Mouse (Mus musculus) bone marrow, adult 2 months (tissue): ENCODE measurements at regions not wholly inside any gene's neighbourhood (a gene's known extent, or its start where the extent isn't known, plus 50 kb on each side); places are given as distances from the start of the nearest gene placed in this dataset.

ENCODE experiments used
- CTCF ChIP-seq: fragments of 200-500 bp; IDR thresholded peaks from 2 replicates; pipeline ENCODE4 v1.5.1; 2011; ENCODE audit warnings: low read length, control low read depth; ENCODE audit not compliant: control insufficient read depth, insufficient read depth
- POLR2A ChIP-seq: fragments of 200-500 bp; IDR thresholded peaks from 2 replicates; pipeline ENCODE4 v1.6.1; 2011; ENCODE audit warnings: low read depth, mild to moderate bottlenecking, control low read depth, low read length, borderline replicate concordance; ENCODE audit not compliant: control insufficient read depth

GRCm38 (mm10) chr16:76600131-76600530 is 226.5 kb upstream of the Nrip1 start:
- TF ChIP-seq POLR2A: no peak
- TF ChIP-seq CTCF: no peak
